23 mouse cellular contexts compared by ENCODE assay signal in genomic region chr17:80939833-80940232, GRCm38 (mm10). TPM values are rescaled to one million over a fixed set of nuclear protein-coding genes. Genes with fewer than 3 reads are reported as not detected.
A peak's percentile ranks its signal among the peaks of the same experiment; 100 is the strongest.
DNase-seq lines count a peak whose midpoint lies in the region; ATAC-seq and TF ChIP-seq lines count a peak whose summit lies in the region.
"Had no signal": no experiment of that assay in that cellular context is flagged by ENCODE, and none has a peak within 500 bp of the region (broad histone marks: within the 10 kb centered on the region; RNA-seq: fewer than 3 reads in every experiment).

No protein-coding gene starts in this region.

- H3K27ac ChIP-seq in layer of hippocampus, adult 2 months, result 0 out of 2 replicates have a peak overlapping the region, but pooled peaks have one; percentile 1
- H3K27ac ChIP-seq: forebrain, embryonic 10.5 days; heart, adult 2 months; heart, embryonic 10.5 days; heart, embryonic 13.5 days; hindbrain, embryonic 12.5 days; hindbrain, embryonic 15.5 days had no signal

- H3K4me3 ChIP-seq in layer of hippocampus, adult 2 months, result no peak overlapping the region
- H3K4me3 ChIP-seq: forebrain, embryonic 10.5 days; heart, adult 2 months; heart, embryonic 10.5 days; heart, embryonic 13.5 days; hindbrain, embryonic 12.5 days; hindbrain, embryonic 15.5 days had no signal

- ATAC-seq in frontal cortex, adult (ENCODE audit: low TSS enrichment), result peak; percentile 38
- ATAC-seq: activated CD4-positive, CD25-positive, alpha-beta regulatory T cell, adult 4 months; forebrain, embryonic 14.5 days; forebrain, postnatal 0 days had no signal

- DNase-seq in frontal cortex, postnatal 14 days (ENCODE audit: low spot score in 2 of 2), result no peak
- DNase-seq in layer of hippocampus, adult 2 months (ENCODE audit: low spot score in 2 of 2), result peak in 1 of 2 experiments; percentile 26
- no peak for DNase-seq in layer of hippocampus, postnatal 10 days (ENCODE audit: low spot score in 2 of 2)
- peak; percentile 49 for DNase-seq in right cerebral cortex, adult 18-20 months
- no peak for DNase-seq in right cerebral cortex, postnatal 36 days (ENCODE audit: low spot score in 2 of 2)
- DNase-seq: adrenal gland, adult 8-10 months; adrenal gland, postnatal 25 days; cerebellum, adult 18-20 months; cerebellum, adult 9-10 months; cerebellum, postnatal 14 days; forebrain, postnatal 0 days; gastrocnemius, postnatal 25 days; heart, adult 2 months; heart, postnatal 14 days had no signal

- TF ChIP-seq CTCF in layer of hippocampus, adult 2 months (conservative IDR thresholded peaks at IDR 0.05), result no peak

RNA-seq across cellular contexts. Expression of gene Tmem178, which starts 4.6 kb away (rescaled TPM):
- 100 to 1,000 TPM; 101 to 111 TPM for total RNA-seq in layer of hippocampus, adult 2 months (2021)
- total RNA-seq in layer of hippocampus, postnatal 10 days (2021), result 10 to 100 TPM; 77.2 to 78.4 TPM
- total RNA-seq: hematopoietic stem cell, adult 5-6 weeks had no signal
